Mouse (Mus musculus) mesoderm, embryonic 11.5 days (tissue): ENCODE measurements around the gene Bmx.

ENCODE experiments used
- DNase-seq: peaks from one replicate; pipeline ENCODE4 v3.0.0-alpha.2; 2012; ENCODE audit warnings: low read depth, low spot score

The Bmx gene

DNA sequence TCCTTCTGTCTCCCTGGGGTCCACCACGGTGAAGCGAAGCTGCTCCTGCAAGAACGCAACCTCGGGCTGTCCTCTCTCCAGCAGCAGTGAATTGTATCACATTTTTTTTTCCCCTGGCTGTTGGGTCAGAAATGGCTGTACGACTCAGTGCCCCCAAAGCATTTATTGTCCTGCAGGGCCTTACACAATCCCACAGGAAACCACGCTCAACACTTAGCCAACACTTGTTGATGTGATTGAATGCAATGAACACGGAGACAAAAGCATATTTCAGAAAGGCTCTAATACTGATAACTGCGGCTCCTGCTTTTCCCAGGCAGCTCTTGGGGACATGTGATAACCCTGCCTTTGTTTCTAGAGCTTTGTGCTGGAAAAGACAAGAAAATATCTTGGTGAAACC lies at the start of gene Bmx:
TSS of gene Bmx (minus strand) at position 137 of the 400 bp plus-strand sequence.
- DNase-seq, result no peak

GRCm38 (mm10) chrX:164306250-164306649 lies 48.3 kb upstream of the Bmx start:
- DNase-seq, result no peak

DNA sequence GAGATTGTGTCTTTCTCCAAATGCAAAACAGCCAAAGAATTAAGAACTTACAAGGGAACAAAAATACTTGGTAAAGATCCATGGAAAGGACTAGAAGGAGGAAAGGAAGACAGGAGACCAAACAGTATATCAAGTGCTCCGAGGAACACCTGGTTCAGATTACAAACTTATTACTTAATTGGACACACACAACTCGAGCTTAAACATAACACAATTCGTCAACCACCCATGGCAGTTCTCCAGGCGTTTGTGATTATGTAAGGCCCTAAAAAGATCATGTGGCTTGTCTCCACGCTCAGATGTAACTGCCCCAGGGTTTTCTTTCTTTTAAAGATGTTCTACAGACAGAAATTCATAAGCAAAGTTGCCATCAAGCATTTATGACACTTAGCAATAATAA lies 33.2 kb upstream of the Bmx start:
- peak; percentile 24 for DNase-seq

DNA sequence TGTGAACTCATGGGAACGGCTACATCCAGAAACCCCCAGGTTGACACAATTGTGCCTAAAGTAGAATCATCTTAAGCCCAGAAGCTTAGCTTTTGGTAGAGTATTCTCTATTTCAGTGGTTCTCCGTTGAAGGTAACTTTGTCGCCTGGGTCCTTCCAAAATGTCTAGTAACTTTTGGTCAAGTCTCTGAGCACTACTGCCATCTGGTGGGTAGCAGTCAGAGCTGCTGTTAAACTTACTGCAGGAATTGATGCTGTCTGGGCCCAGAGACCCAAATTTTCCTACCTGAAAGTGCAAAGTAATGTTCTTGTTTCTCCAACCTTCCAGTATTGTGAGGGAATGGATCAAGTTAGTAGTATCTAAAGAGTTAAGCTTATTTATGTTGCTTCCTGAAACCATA lies 29.1 kb upstream of the Bmx start:
- peak; percentile 11 for DNase-seq

DNA sequence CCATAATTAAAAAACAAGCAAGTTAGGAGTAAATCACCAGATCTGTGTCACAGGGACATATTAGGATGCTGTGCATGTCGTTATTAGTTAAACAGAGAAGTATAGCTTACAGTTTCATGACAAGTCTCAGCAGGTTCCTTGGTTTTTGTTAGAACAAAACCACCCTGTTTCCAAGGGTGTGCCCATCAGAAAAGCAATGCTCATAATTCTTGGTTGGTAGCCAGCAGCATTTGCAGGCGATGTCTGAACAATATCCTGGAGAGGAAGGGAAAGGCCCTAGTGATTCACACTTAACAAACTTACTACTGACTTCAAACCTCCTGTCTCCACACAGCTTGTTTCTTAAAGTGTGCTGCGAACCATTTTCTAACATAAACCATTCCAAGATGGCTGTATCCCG lies 25.8 kb upstream of the Bmx start:
- DNase-seq, result no peak

- DNase-seq, result no peak
Measured at GRCm38 (mm10) chrX:164280918-164281647, 23.1 kb upstream of the Bmx start.

DNA sequence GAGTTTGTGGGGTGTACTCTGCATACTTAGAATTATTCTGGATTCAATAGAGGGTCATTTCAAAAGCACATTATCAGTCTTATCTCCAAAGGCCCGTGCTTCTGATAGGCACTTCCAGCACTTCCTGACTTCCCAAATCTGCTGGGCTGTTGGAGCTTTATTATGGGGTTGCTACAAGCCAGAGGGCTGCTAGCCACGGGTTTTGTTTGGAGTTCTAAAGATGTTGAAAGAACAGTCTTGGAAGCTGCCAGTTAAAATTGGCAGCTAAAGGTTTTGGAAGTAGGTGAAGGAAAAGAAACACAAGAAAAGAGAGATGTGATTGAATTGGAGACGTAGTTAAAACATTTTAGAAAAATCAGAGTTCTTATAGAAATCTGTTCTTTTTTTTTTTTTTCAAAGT lies 17.5 kb upstream of the Bmx start:
- DNase-seq, result no peak

- no peak for DNase-seq
Measured at GRCm38 (mm10) chrX:164270603-164271002, 12.6 kb upstream of the Bmx start.

DNA sequence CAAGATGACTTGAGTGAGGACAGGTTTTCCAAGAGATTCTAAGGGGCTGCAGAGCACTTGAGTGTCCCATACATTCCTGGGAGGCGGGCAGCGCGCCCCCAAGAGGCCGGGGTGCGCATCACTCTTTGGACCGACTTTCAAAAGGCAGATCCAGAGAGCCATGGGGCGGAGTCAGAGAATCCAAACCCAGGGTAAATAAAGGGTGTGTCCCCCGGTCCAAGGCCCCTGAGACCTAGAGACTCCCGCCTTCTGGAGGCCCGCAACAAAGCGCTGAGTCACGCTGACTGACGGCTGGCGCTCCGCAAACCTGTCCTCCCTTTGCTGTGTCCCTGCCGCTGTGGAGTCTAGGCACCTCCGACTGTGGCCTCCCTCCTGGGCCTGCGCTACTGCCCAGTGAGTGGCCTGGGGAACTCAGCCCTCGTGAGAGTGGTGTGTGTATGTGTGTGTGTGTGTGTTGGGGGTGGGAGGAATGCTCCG lies 11.3 kb upstream of the Bmx start, which contains the start of gene Pir:
TSS of gene Pir (plus strand) at position 87 of the 477 bp plus-strand sequence.
- peak; percentile 61 for DNase-seq

DNA sequence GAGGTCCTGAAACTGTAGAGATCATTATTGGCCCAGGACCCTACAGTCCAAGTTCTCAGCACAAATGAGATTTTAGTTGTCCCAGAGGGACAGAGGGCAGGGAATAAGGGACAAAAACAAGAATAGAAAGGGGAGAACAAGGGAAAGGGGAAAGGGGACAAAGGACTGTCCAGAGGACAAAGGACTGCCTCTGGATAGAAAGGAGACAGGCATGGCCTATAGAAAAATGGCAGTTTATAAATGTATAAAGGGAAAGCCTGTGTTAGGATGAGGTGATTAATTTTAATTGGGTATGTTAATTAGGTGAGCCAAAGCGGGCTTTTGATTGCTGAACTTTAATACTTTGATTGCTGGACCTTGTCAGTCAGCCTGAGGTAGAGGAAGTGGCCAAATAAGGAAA lies 6.9 kb upstream of the Bmx start:
- no peak for DNase-seq

GRCm38 (mm10) chrX:164262286-164262685 lies 4.3 kb upstream of the Bmx start:
- DNase-seq, result no peak

DNA sequence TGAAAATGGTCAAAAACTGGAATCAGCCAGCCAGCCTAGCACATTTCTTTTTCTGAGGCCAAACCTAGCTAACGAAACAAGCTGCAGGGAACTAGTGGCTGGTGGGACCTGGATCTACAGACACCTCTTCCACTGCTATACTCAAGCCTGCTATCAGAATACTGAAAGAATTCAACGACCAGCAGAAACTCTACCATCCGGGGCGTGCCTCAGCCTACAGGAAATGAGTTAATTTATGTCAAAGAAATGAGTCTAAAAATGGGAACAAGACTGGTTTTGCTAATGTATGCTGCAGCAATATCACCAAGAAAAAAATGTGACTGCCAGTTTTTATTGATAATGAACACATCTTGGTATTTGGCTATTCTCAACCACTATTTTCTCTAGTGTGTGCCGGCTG lies 669 bp upstream of the Bmx start:
- DNase-seq, result no peak

DNA sequence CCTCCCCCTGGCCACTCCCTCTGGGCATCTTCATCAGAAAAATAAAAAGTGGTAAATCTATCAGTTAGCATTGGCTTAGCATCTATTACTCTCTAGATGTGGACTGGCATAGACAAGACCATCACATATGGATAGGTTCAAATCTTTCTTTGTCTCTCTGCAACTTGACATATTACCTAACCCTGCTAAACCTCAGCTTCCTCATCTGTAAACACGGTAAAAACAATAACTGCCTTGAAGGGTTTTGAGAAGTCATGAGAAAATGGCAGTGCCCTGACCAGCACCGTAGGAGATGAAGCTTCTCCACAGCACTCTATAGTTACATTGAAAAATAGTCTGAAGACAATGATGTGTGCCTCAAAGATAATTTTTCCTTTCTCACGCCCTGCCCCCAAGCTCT lies 1.5 kb downstream of the Bmx start:
- no peak for DNase-seq

DNA sequence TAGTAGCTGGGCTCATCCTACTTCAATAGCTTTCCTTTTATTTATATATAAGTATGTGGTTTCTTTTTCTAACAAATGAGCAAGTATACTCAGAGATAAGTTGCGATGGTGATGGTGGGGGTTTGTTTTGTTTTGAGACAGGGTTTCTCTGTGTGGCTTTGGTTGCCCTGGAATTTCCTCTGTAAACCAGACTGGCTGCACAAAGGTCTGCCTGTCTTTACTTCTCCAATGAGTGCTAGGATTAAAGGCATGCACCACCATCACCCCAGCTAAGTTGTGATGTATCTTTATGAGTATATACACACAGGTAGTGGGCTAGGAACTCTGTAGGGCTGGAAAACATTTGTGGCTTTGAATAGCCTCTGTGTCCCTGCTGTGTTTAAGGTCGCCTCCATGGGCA lies 11.3 kb downstream of the Bmx start:
- no peak for DNase-seq

DNA sequence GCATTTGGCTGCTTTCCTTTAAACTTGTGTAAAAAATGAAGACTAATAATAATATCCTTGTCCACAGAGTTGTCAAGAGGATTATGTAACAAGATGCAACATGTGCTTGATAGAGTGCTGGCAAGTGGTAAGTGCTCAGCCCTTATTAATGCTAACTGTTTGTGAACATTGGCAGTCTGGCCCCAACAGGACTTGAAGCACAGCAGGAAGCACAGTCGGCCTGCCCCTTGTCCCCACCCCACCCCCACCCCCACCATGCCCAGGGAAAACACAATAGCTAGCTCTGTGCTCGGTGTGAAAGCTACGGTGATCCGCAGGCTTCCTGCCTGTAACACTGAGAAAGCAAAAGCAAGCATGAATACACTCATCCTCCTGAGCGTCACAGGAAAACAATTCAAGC lies 12.3 kb downstream of the Bmx start:
- DNase-seq, result no peak

GRCm38 (mm10) chrX:164233380-164233779 lies 24.6 kb downstream of the Bmx start:
- no peak for DNase-seq

DNA sequence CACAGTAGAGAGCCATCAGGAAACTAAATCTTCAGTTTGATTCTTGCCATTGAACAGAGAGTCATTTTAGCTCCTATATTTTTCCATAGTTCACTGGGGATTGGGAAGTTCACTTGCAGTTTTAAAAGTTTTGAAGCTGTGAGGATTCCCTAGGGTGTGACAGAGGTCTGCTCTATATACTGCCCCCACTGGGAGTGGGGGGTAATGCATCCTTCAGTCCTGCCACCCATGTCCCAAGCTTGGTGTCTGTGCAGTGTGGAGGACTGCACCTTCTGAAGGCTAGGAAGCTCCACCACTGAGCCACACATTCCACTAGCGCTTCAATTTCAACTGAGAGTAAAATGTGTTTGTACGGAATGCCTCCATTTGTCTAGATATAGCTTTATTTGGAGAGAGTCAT lies 36.0 kb downstream of the Bmx start:
- no peak for DNase-seq

DNA sequence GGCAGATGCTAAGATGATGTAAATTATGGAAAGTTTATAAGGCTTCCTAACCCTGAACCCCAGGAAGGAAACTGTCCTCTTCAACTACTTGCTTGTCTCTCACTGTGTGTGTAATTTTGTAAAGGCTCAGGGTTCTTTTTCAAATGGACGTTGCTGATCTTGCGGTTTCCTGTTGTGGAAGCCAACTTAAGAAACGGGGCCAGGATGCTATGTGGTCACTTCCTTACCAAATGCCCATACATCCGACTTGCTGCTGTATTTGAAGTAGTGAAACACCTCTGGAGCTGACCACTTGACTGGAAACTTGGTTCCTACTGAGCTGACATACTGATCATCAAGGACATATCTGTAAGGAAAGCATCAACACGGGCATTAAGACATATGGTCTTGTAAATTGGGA lies 57.4 kb downstream of the Bmx start:
- DNase-seq, result no peak

DNA sequence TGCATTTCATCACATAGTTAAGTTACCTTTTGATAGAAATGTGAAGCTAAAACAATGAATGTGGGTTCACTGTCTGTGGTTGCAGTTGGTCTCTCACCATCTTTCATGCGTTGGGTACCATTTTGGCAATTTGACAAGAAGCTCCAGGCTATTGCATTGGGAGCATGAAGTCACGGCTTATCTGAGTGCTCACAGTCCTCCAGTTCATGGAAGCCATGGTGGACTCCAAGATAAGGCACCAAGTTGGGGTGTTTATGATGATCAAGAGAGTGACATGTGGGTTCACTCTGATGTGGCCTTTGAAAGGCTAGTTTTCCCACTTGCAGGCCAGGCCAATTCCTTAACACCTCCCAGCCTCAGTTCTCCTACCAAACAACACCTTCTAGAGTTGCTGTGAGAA lies 60.3 kb downstream of the Bmx start:
- no peak for DNase-seq

DNA sequence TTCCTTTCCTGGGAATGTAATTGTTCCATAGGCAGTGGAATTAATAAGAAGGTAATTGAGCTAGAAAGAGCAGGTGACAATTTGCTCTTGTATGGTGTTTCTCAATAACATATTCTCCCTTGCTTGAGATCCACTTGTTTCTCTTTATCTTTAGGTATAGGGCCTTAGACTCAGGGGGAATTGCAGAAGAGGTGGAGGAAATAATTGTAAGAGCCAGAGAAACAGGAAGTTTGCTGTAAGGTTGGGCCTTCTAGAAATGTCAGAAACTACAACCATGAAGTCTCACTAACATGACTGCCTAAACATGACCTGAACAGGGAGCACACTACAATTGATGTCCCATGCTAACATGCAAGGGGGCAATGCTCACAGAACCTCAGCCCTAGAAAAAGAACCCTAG lies 68.1 kb downstream of the Bmx start:
- DNase-seq, result no peak

- peak; percentile 66 for DNase-seq
Measured at GRCm38 (mm10) chrX:164183844-164184243, 74.1 kb downstream of the Bmx start.

DNA sequence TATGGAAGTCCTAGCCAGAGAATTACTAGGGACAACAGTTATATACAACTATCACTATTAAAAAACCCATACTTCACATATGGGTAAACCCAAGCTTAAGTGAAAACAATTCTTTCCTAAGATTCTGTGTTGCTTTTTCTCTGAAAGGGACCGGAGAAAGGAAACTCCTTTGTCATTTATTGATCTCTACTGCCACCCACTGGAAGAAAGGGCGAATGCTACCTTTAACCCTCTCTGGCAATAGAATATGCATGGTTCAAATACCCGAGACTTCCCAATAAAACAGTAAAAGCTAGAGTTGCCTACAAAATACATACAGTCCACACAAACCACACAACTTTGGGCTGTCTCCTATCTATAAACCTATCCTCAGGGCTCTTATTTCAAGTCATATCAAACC lies 78.2 kb downstream of the Bmx start:
- peak; percentile 45 for DNase-seq

- DNase-seq, result no peak
Measured at GRCm38 (mm10) chrX:164178856-164179255, 79.1 kb downstream of the Bmx start.

- no peak for DNase-seq
Measured at GRCm38 (mm10) chrX:164175780-164176179, 82.2 kb downstream of the Bmx start.
